Mouse (Mus musculus) limb, embryonic 15.5 days (tissue): Measurements from ENCODE around the gene Eef1akmt1. TPM values are rescaled to one million over a fixed set of nuclear protein-coding genes. Genes with fewer than 3 reads are reported as not detected.

Experiments
- ATAC-seq: fragments of 200-750 bp; cut with Nextera tagmentation; 2 replicates; pipeline ENCODE4 v1.8.0; 2017; ENCODE audit warnings: low read depth, moderate TSS enrichment; ENCODE audit not compliant: insufficient number of reproducible peaks, low FRiP score, low TSS enrichment
- H3K27ac ChIP-seq: fragments of 300-500 bp; sonication (generic); 2 replicates; pipeline ENCODE4 v1.5.1; 2015; ENCODE audit warnings: moderate library complexity, mild to moderate bottlenecking, inconsistent platforms
- H3K27me3 ChIP-seq: fragments of 300-500 bp; sonication (generic); 2 replicates; pipeline ENCODE4 v1.6.1; 2015; ENCODE audit warnings: inconsistent platforms
- H3K36me3 ChIP-seq: fragments of 300-500 bp; sonication (generic); 2 replicates; pipeline ENCODE4 v1.6.1; 2015; ENCODE audit warnings: inconsistent platforms
- H3K4me1 ChIP-seq: fragments of 300-500 bp; sonication (generic); 2 replicates; pipeline ENCODE4 v1.6.1; 2015; ENCODE audit warnings: inconsistent platforms
- H3K4me2 ChIP-seq: fragments of 300-500 bp; sonication (generic); 2 replicates; pipeline ENCODE4 v1.6.1; 2015; ENCODE audit warnings: mild to moderate bottlenecking, inconsistent platforms
- H3K4me3 ChIP-seq: fragments of 300-500 bp; sonication (generic); 2 replicates; pipeline ENCODE4 v1.5.1; 2015; ENCODE audit warnings: mild to moderate bottlenecking, inconsistent platforms
- H3K9ac ChIP-seq: fragments of 300-500 bp; sonication (generic); 2 replicates; pipeline ENCODE4 v1.6.1; 2015; ENCODE audit warnings: inconsistent platforms
- H3K9me3 ChIP-seq: fragments of 300-500 bp; sonication (generic); 2 replicates; pipeline ENCODE4 v1.6.1; 2016; ENCODE audit warnings: inconsistent platforms
- WGBS: fragments of 180-500 bp; shearing (Covaris S2); methylation state at CpG from one replicate; pipeline ENCODE4 v1.1.7; 2015; 5-methylcytosine and 5-hydroxymethylcytosine counted together
- polyA plus RNA-seq: library from polyadenylated mRNA; unstranded; fragments of >200 nt; fragmentation: Nextera tagmentation; extraction: Ambion mirVana; gene quantifications from 2 replicates; pipeline ENCODE4 v1.2.1, GENCODE M21; 2015

Gene Eef1akmt1
- polyA plus RNA-seq, 1 experiment from 2014 or later, result 88.8 TPM

DNA sequence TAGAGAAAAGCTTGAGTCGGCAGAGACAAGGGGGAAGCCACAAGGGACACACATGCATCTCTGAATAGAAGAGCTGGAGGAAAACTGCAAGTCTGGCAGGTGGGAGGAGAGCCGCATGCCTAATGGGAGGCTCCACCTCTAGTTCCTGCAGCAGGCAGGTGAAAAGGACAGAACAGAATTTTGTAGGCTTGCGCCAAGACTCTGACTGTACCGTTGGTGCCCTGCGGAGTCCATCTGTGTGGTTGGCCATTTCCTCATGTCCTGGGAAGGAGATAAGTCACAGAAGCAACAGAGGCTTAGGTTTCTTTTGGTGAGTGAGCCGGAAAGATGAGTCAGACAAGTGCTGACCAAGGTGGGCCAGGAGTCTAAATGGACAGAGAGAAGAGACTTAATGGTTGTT, 67.7 kb downstream of the Eef1akmt1 start:
- Histone ChIP-seq H3K36me3 (no peaks in the 10 kb centered on the region; the same call in 1 of the 2 replicates), H3K4me2 (no peak overlapping the region), H3K27me3 (no peaks in the 10 kb centered on the region), H3K4me1 (no peaks in the 10 kb centered on the region), H3K9me3 (no peaks in the 10 kb centered on the region), H3K27ac (no peak overlapping the region), H3K9ac (no peak overlapping the region), H3K4me3 (no peak overlapping the region)
- 86% methylated on average over 6 of the region's 6 CpGs for WGBS
- no peak for ATAC-seq

Other genes with a start within 250 kb of the Eef1akmt1 start
- gene Cryl1, start 173.1 kb downstream of the Eef1akmt1 start, polyA plus RNA-seq, result 51.1 and 53.1 TPM in 2 replicates
- gene Ift88, start 147.6 kb downstream of the Eef1akmt1 start, polyA plus RNA-seq, result 14.5 and 15.9 TPM in 2 replicates
- gene Il17d, start 46.8 kb downstream of the Eef1akmt1 start, polyA plus RNA-seq, result 9.2 and 12.1 TPM in 2 replicates
- gene Xpo4, start 93.8 kb upstream of the Eef1akmt1 start, polyA plus RNA-seq, result 18.7 and 19.1 TPM in 2 replicates
- not detected in 2 replicates for gene Gm49361, start 174.5 kb upstream of the Eef1akmt1 start, polyA plus RNA-seq
- gene Lats2, start 186.8 kb upstream of the Eef1akmt1 start, polyA plus RNA-seq, result 25.0 and 28.0 TPM in 2 replicates
- gene Sap18, start 226.6 kb upstream of the Eef1akmt1 start, polyA plus RNA-seq, result 19.2 and 22.4 TPM in 2 replicates